Mouse (Mus musculus) kidney, postnatal 36 days (tissue): ENCODE results near the gene Emc4.

Experiments
- DNase-seq, 2 experiments: peaks; one replicate each; pipeline ENCODE4 v3.0.0; 2021 to 2022; ENCODE audit warnings: mixed read lengths in 2 of 2

Gene Emc4

GRCm38 (mm10) chr2:112337211-112337610, 30.6 kb downstream of the Emc4 start:
- DNase-seq, result no peak

GRCm38 (mm10) chr2:112332051-112332898, 35.6 kb downstream of the Emc4 start:
- no peak for DNase-seq

DNA sequence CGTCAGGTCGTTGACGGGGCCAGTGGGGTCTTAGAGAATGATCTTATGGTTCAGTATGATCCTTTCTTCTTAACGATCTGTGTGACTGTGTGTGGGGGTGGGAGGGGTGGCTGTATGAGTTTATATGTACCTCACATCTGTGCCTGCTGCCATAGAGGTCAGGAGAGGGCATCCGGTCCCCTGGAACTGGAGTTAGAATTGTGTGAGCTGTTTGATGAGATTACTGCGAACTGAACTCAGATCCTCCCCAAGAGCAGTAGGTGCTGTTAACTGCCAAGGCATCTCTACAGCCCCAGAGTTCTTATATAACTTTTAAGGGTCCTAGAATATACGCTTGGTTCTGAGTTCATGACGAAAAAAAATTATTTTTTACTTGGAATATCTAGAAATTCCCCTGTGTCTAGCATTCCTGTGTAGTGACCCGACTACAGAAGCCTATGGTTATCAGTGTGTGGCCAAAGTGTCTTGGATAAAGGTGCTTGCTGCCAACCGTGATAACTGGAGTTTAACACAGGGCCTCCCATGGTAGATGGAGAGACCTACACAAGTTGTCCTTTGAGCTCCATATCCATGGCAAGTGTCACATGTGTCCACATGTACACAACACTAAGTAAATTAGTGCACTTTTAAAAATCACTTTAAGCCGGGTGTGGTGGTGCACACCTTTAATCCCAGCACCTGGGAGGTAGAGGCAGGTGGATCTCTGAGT, 39.6 kb downstream of the Emc4 start:
- no peak for DNase-seq

GRCm38 (mm10) chr2:112318905-112319304, 48.9 kb downstream of the Emc4 start:
- DNase-seq, result no peak

DNA sequence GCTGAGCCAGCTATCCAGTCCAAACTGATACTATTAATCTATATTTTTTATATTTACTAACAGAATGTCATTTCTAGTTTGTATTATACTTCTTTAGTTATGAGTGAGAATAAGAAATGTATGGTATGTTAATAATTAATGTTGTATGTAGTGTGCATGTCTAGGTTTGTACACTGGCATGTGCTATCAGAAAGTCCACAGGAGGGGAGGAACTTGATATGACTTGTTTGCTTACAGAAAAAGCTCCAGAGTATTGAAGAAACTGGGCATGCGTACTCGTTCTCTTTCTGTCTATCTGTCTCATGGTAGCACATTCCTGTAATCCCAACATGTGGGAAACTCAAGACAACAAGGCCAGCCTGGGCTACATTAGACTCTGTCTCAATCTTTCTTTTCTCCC, 49.6 kb downstream of the Emc4 start:
- no peak for DNase-seq

DNA sequence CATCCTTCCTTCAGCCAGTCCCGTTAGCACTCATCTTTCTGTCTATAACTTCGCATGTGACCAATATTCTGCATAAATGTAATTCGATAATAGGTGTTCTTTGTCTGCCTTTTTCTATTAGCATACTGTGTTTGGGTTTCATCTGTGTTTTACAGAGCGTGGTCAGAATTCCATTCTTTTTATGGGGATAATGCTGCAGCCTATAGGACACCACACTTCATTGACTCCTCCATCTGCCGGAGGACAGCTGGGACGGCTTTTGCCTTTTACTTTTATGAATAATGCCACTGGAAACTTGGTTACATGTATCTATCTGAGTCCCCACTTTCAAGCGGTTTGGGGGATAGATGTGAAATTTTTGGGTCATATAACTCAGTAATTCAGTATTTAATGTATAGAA, 52.2 kb downstream of the Emc4 start:
- DNase-seq, result no peak
